Mouse (Mus musculus) hindbrain, embryonic 16.5 days (tissue): Measurements from ENCODE around the gene Ccl7. TPM values are rescaled to one million over a fixed set of nuclear protein-coding genes. Genes with fewer than 3 reads are reported as not detected.

Source experiments
- ATAC-seq: fragments of 200-750 bp; cut with Nextera tagmentation; 2 replicates; pipeline ENCODE4 v1.8.0; 2017; ENCODE audit warnings: moderate TSS enrichment, moderate library complexity
- H3K27ac ChIP-seq: fragments of 300-500 bp; sonication (generic); 2 replicates; pipeline ENCODE4 v1.5.1; 2014; ENCODE audit warnings: low read depth, mild to moderate bottlenecking, control low read depth, low read length, moderate library complexity
- H3K27me3 ChIP-seq: fragments of 300-500 bp; sonication (generic); replicated peaks from 2 replicates; pipeline ENCODE4 v1.6.1; 2014; ENCODE audit warnings: low read length; ENCODE audit not compliant: control insufficient read depth, insufficient read depth
- H3K36me3 ChIP-seq: fragments of 300-500 bp; sonication (generic); 2 replicates; pipeline ENCODE4 v1.6.1; 2014; ENCODE audit warnings: mild to moderate bottlenecking, low read length, moderate library complexity, mixed read lengths; ENCODE audit not compliant: control insufficient read depth, insufficient read depth
- H3K4me1 ChIP-seq: fragments of 300-500 bp; sonication (generic); 2 replicates; pipeline ENCODE4 v1.6.1; 2014; ENCODE audit warnings: low read depth, low read length; ENCODE audit not compliant: control insufficient read depth, insufficient read depth
- H3K4me2 ChIP-seq: fragments of 300-500 bp; sonication (generic); 2 replicates; pipeline ENCODE4 v1.6.1; 2014; ENCODE audit warnings: mild to moderate bottlenecking, low read length, control low read depth, moderate library complexity
- H3K4me3 ChIP-seq: fragments of 300-500 bp; sonication (generic); 2 replicates; pipeline ENCODE4 v1.5.1; 2014; ENCODE audit warnings: mild to moderate bottlenecking, low read length, control low read depth, moderate library complexity
- H3K9ac ChIP-seq: fragments of 300-500 bp; sonication (generic); 2 replicates; pipeline ENCODE4 v1.6.1; 2014; ENCODE audit warnings: low read depth, mild to moderate bottlenecking, control low read depth, low read length, moderate library complexity
- H3K9me3 ChIP-seq: fragments of 300-500 bp; sonication (generic); 2 replicates; pipeline ENCODE4 v1.6.1; 2014; ENCODE audit warnings: mild to moderate bottlenecking, low read length, moderate library complexity; ENCODE audit not compliant: control insufficient read depth
- WGBS: fragments of 180-500 bp; shearing (Covaris S2); extraction: QIAGEN DNeasy Blood & Tissue Kit; methylation state at CpG from one replicate; pipeline ENCODE4 v1.1.7; 2014; 5-methylcytosine and 5-hydroxymethylcytosine counted together
- polyA plus RNA-seq: library from polyadenylated mRNA; unstranded; fragments of >200 nt; fragmentation: Nextera tagmentation; extraction: Ambion mirVana; gene quantifications from 2 replicates; pipeline ENCODE4 v1.2.1, GENCODE M21; 2015

Ccl7 gene
- polyA plus RNA-seq: 0.79 and 0.89 TPM in 2 replicates

DNA sequence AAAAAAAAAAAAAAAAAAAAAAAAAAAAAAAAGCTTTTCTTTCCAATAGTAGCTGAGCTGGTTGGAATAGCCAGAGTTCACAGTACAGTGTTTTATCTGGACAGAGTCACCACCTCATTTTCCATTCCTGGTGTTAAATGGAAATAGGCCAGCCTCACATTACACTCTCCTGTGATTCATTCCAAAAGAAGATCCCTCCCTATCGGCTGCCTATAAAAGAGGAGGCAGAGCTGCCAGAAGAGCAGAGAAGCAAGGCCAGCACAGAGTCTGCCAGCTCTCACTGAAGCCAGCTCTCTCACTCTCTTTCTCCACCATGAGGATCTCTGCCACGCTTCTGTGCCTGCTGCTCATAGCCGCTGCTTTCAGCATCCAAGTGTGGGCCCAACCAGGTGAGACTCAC, at the start of gene Ccl7:
Gene Ccl7, plus strand, starts transcription at position 242 of the 400 bp plus-strand sequence.
- no peaks in the 10 kb centered on the region for H3K4me1 ChIP-seq
- H3K36me3 ChIP-seq: no peaks in the 10 kb centered on the region
- ATAC-seq: no peak
- no peak within 1 kb of the TSS for H3K4me2 ChIP-seq
- no peaks in the 10 kb centered on the region for H3K27me3 ChIP-seq
- H3K9me3 ChIP-seq: no peaks in the 10 kb centered on the region
- no peak within 1 kb of the TSS; the same call in 1 of the 2 replicates for H3K9ac ChIP-seq
- 59% methylated on average over 3 of the region's 3 CpGs for WGBS
- H3K27ac ChIP-seq: no peak within 1 kb of the TSS
- no peak within 1 kb of the TSS for H3K4me3 ChIP-seq

DNA sequence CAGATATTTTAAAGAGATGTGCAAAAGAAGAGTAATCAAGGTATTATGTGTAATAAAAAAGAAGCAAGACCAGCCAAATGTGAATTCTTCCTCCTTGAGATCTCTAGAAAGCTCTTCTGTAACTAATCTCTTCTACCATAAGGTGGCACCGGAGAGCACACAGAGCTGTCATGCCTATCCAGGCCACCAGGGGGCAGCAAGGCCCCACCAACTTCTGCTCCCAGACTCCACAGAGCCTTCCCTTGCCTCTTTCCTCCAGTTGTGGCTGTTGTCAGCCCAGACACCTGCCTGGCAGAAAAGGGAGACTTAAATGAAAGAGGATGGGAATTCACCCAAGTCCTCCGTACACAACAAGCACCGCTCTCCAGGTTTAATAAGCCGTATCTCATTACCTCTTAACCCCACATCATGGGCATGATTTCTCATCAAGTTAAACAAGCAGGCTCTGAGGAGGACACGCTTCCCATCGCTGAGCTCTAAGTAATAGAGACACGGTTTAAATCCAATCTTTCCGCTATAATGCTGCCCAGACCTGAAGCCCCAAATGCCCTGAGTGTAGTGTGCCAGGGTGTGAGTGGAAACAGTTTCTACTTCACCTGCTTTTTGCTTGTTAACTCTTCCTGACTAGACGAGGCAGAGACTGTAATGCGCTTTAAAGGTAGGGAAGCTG, 49.2 kb upstream of the Ccl7 start:
- Histone ChIP-seq H3K36me3 (no peaks in the 10 kb centered on the region), H3K4me3 (no peak overlapping the region), H3K4me1 (no peaks in the 10 kb centered on the region), H3K4me2 (no peak overlapping the region), H3K9me3 (no peaks in the 10 kb centered on the region), H3K27me3 (no peaks in the 10 kb centered on the region; the same call in 1 of the 2 replicates), H3K9ac (no peak overlapping the region), H3K27ac (no peak overlapping the region)
- 59% methylated on average over 10 of the region's 10 CpGs for WGBS
- ATAC-seq: peak; percentile 76

DNA sequence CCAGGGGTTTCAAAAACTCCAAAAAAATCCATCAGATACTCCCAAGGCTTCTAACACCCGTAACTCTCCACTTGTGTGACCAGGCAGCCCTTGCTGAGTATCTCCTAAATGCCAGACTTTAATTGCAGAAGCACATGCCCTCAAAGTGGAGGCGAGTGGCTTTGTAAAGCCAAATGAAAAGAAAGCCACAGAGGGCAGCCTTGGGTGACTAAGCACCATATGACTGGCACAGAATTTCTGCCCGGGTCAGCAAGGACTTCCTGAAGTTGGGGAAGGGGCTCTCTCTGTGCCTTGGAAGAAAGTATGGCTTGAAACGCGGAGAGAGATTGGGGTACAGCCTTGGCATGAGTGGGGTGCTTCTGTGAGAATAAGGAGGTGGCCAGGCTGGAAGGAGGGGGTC, 48.4 kb upstream of the Ccl7 start:
- Histone ChIP-seq H3K9ac (no peak overlapping the region), H3K36me3 (no peaks in the 10 kb centered on the region), H3K27me3 (no peaks in the 10 kb centered on the region; the same call in 1 of the 2 replicates), H3K9me3 (no peaks in the 10 kb centered on the region), H3K27ac (no peak overlapping the region), H3K4me2 (no peak overlapping the region), H3K4me3 (no peak overlapping the region), H3K4me1 (no peaks in the 10 kb centered on the region)
- WGBS: 92% methylated on average over 5 of the region's 5 CpGs
- ATAC-seq: no peak

DNA sequence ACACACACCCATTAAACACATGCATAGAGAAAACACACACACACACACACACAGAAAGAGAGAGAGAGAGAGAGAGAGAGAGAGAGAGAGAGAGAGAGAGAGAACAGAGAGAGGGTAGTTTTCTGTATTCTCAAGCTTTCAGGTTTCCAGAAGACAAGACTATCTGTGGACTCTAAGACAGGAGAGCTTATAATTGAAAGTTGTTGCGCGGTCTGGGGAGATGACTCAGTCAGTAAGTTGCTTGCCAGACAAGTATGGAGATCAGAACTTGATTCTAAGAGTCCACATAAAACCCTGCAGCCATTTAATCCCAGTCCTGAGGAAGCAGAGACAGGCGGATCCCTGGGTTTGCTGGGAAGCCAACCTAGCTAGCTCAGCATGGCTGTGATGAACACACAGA, 46.9 kb upstream of the Ccl7 start:
- H3K27ac ChIP-seq: no peak overlapping the region
- WGBS: 91% methylated on average over 3 of the region's 3 CpGs
- no peaks in the 10 kb centered on the region for H3K36me3 ChIP-seq
- H3K4me3 ChIP-seq: no peak overlapping the region
- no peak for ATAC-seq
- no peaks in the 10 kb centered on the region for H3K4me1 ChIP-seq
- no peaks in the 10 kb centered on the region for H3K9me3 ChIP-seq
- no peak overlapping the region for H3K4me2 ChIP-seq
- H3K27me3 ChIP-seq: no peaks in the 10 kb centered on the region; the same call in 1 of the 2 replicates
- no peak overlapping the region for H3K9ac ChIP-seq

DNA sequence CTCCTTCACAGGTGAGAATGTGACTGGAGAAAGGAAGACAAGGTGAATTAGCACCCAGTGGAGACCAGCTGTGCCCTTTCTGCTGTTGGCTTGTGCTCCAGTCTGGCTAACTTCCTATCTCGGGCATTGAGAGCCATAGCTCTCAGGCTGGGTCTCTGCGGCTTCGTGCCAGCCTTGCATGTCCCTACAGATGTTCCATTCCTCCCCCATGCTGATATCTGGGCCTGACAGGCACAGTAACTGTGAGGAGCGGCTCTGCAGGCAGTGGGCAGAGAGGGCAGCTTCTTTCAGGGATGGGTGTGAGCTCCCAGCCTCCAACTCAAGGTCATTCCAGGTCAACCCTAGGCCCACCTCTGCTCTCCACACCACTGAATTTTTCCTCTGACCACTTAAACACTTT, 46.0 kb upstream of the Ccl7 start:
- H3K9me3 ChIP-seq: no peaks in the 10 kb centered on the region
- no peaks in the 10 kb centered on the region; the same call in 1 of the 2 replicates for H3K27me3 ChIP-seq
- no peak overlapping the region for H3K4me3 ChIP-seq
- ATAC-seq: no peak
- no peak overlapping the region for H3K9ac ChIP-seq
- 71% methylated on average over 4 of the region's 4 CpGs for WGBS
- no peak overlapping the region for H3K27ac ChIP-seq
- no peaks in the 10 kb centered on the region for H3K4me1 ChIP-seq
- H3K36me3 ChIP-seq: no peaks in the 10 kb centered on the region
- no peak overlapping the region for H3K4me2 ChIP-seq

DNA sequence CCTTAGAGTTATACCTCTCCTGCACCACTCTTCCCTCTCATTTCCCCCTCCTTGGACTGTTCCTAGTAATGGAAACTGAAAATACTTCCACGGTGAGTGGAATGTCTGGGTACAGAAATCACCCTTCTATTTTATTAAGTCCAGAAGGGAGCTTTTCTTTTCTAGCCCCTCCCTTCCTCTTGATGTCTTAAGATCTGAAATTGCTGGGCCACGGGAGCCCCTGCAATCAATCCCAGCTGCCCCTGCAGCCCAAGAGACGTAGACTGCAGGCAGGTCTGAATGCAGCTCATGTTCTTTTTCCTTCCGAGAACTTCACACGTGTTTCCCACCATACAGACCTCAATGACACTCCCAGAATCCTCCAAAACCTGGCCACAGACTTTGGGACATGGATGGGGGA, 44.9 kb upstream of the Ccl7 start:
- Histone ChIP-seq H3K9me3 (no peaks in the 10 kb centered on the region), H3K4me1 (no peaks in the 10 kb centered on the region), H3K27ac (no peak overlapping the region), H3K27me3 (no peaks in the 10 kb centered on the region; the same call in 1 of the 2 replicates), H3K36me3 (no peaks in the 10 kb centered on the region), H3K9ac (no peak overlapping the region), H3K4me2 (no peak overlapping the region), H3K4me3 (no peak overlapping the region)
- ATAC-seq: no peak
- WGBS: 57% methylated on average over 5 of the region's 5 CpGs

DNA sequence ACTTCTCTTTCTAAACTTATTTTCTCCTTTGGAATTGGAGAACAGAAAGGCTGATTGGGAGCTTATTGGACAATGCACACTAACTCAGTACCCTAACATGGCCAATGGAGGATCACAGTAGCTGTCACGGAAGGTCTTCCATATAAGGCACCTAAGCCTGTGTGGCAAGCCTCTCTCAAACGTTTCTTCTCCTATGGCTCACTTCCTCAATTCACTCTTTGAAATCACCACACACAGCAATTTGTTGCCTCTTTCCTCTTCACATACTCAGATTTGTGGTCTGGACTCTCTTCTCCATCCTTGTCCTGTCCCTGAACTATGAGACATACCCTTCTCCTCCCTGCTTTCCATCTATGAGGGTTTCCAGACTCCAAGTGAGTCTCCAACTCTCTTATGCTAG, 40.7 kb upstream of the Ccl7 start:
- ATAC-seq: no peak
- no peak overlapping the region for H3K4me2 ChIP-seq
- H3K4me3 ChIP-seq: no peak overlapping the region
- 81% methylated on average over 2 of the region's 2 CpGs for WGBS
- no peak overlapping the region for H3K9ac ChIP-seq
- H3K9me3 ChIP-seq: no peaks in the 10 kb centered on the region
- H3K36me3 ChIP-seq: no peaks in the 10 kb centered on the region
- no peaks in the 10 kb centered on the region for H3K27me3 ChIP-seq
- no peaks in the 10 kb centered on the region; the same call in 1 of the 2 replicates for H3K4me1 ChIP-seq
- H3K27ac ChIP-seq: no peak overlapping the region

DNA sequence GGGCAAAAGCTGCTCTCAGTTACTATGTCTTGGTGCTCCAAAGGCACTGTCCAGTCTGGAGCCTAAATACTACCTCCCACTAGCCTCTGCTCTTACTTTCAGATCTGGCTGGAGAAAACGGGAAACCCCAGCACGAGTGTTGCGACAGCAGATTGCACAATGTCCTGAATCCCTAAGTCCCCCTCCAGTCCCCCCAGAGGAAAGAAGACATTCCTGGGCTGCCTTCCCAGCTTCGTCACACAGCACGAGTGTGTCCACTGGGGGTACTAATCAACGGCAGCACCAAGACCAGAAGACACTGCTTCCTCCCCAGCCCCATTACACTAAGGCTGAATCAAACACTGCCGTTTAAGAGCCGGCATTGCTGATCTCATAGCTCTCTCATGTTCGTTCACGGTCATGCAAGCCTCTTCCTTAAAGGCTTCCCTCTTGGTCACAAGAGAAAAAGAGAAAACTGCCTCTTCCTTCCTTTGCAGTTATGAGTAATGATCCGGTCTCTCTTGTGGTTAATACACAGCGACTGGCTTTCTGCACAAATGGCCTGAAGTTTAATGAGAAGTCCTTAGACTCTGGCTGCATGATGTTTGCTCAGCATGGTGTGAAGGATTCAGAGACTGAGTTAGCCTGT, 38.6 kb upstream of the Ccl7 start:
- Histone ChIP-seq H3K27me3 (no peaks in the 10 kb centered on the region), H3K27ac (peak overlapping the region; percentile 18; the same call in 1 of the 2 replicates), H3K36me3 (no peaks in the 10 kb centered on the region), H3K4me3 (no peak overlapping the region), H3K9ac (no peak overlapping the region), H3K9me3 (no peaks in the 10 kb centered on the region), H3K4me1 (no peaks in the 10 kb centered on the region; the same call in 1 of the 2 replicates), H3K4me2 (no peak overlapping the region)
- 48% methylated on average over 12 of the region's 12 CpGs for WGBS
- ATAC-seq: peak; percentile 45; the same call in 1 of the 2 replicates

DNA sequence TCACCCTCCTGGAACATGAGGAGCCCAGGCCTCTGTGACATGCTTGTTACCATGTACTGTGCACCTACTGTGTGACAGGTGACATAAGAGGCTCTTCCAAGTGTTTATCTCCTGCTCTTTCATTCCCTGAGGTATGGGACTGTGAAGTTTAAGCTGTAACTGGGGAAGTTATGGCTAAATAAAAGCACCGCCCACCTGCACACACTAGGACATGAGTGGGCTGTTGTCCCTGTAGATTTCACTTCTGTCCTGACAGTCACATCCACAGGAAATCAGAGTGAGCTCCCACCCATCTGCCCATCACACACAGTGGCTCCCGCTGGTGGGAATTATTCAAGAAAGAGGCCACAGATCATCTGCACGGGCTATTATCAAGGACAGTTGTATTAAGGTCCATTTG, 35.4 kb upstream of the Ccl7 start:
- no peak overlapping the region for H3K4me2 ChIP-seq
- no peaks in the 10 kb centered on the region; the same call in 1 of the 2 replicates for H3K4me1 ChIP-seq
- H3K9ac ChIP-seq: no peak overlapping the region
- no peaks in the 10 kb centered on the region for H3K36me3 ChIP-seq
- no peaks in the 10 kb centered on the region for H3K27me3 ChIP-seq
- H3K27ac ChIP-seq: no peak overlapping the region
- H3K9me3 ChIP-seq: no peaks in the 10 kb centered on the region
- H3K4me3 ChIP-seq: no peak overlapping the region
- ATAC-seq: no peak
- WGBS: 89% methylated on average over 3 of the region's 3 CpGs
